Mouse (Mus musculus) frontal cortex, postnatal 36 days (tissue): Measurements from ENCODE around the gene 2010111I01Rik.
"Not testable (repeated sequence)": the region's sequence is repeated elsewhere in the genome, so short reads cannot be mapped to it uniquely, and the experiment has no call there.

ENCODE experiments used
- DNase-seq, 2 experiments: peaks; one replicate each; pipeline ENCODE4 v3.0.0; 2022; ENCODE audit warnings: low spot score in 2 of 2

2010111I01Rik gene

GRCm38 (mm10) chr13:62964640-62965311, at the start of gene 2010111I01Rik:
Gene 2010111I01Rik (plus strand): TSS chr13:62964893.
- DNase-seq = peak; percentile 95 to 97

- no peak for DNase-seq
Measured at GRCm38 (mm10) chr13:62916675-62917074, 48.0 kb upstream of the 2010111I01Rik start.

GRCm38 (mm10) chr13:62917416-62918110, 47.1 kb upstream of the 2010111I01Rik start:
- no peak for DNase-seq

- DNase-seq = peak; percentile 71 to 84
Measured at GRCm38 (mm10) chr13:62919647-62920341, 44.9 kb upstream of the 2010111I01Rik start.

GRCm38 (mm10) chr13:62922645-62923044, 42.0 kb upstream of the 2010111I01Rik start:
- DNase-seq = no peak

- no peak for DNase-seq
Measured at GRCm38 (mm10) chr13:62923182-62923581, 41.5 kb upstream of the 2010111I01Rik start.

GRCm38 (mm10) chr13:62926479-62926878, 38.2 kb upstream of the 2010111I01Rik start:
- peak; percentile 49 to 52 for DNase-seq

- DNase-seq = no peak
Measured at GRCm38 (mm10) chr13:62927470-62927869, 37.2 kb upstream of the 2010111I01Rik start.

GRCm38 (mm10) chr13:62929144-62929543, 35.5 kb upstream of the 2010111I01Rik start:
- not testable (repeated sequence) for DNase-seq

GRCm38 (mm10) chr13:62929766-62930389, 34.8 kb upstream of the 2010111I01Rik start:
- DNase-seq = no peak

GRCm38 (mm10) chr13:62932452-62932851, 32.2 kb upstream of the 2010111I01Rik start:
- no peak for DNase-seq

GRCm38 (mm10) chr13:62939371-62939770, 25.3 kb upstream of the 2010111I01Rik start:
- no peak for DNase-seq

- no peak for DNase-seq
Measured at GRCm38 (mm10) chr13:62939797-62940196, 24.9 kb upstream of the 2010111I01Rik start.

GRCm38 (mm10) chr13:62940721-62941120, 24.0 kb upstream of the 2010111I01Rik start:
- DNase-seq = peak; percentile 46 to 69

GRCm38 (mm10) chr13:62941341-62942005, 23.2 kb upstream of the 2010111I01Rik start:
- no peak for DNase-seq

GRCm38 (mm10) chr13:62943274-62943830, 21.3 kb upstream of the 2010111I01Rik start:
- DNase-seq = no peak

- no peak for DNase-seq
Measured at GRCm38 (mm10) chr13:62944109-62944508, 20.6 kb upstream of the 2010111I01Rik start.

- DNase-seq = no peak
Measured at GRCm38 (mm10) chr13:62949560-62950188, 15.0 kb upstream of the 2010111I01Rik start.

- no peak for DNase-seq
Measured at GRCm38 (mm10) chr13:62951606-62952005, 13.1 kb upstream of the 2010111I01Rik start.

GRCm38 (mm10) chr13:62952047-62952446, 12.6 kb upstream of the 2010111I01Rik start:
- DNase-seq = no peak

GRCm38 (mm10) chr13:62952624-62953023, 12.1 kb upstream of the 2010111I01Rik start:
- no peak for DNase-seq
